Mouse (Mus musculus) lung, embryonic 14.5 days (tissue): ENCODE measurements around the gene Hyal1. TPM values are rescaled to one million over a fixed set of nuclear protein-coding genes. Genes with fewer than 3 reads are reported as not detected.
A peak's percentile ranks its signal among the peaks of the same experiment; 100 is the strongest.

Experiments
- ATAC-seq: fragments of 200-750 bp; cut with Nextera tagmentation; 2 replicates; pipeline ENCODE4 v1.8.0; 2017; ENCODE audit warnings: mild to moderate bottlenecking, moderate TSS enrichment, moderate library complexity; ENCODE audit not compliant: insufficient read depth
- DNase-seq: peaks from one replicate; pipeline ENCODE4 v3.0.0-alpha.2; 2015
- H3K27ac ChIP-seq: fragments of 300-500 bp; sonication (generic); 2 replicates; pipeline ENCODE4 v1.5.1; 2014; ENCODE audit warnings: low read depth, mild to moderate bottlenecking, moderate library complexity
- H3K27me3 ChIP-seq: fragments of 300-500 bp; sonication (generic); 2 replicates; pipeline ENCODE4 v1.6.1; 2014; ENCODE audit warnings: low read length, control low read depth; ENCODE audit not compliant: insufficient read depth
- H3K36me3 ChIP-seq: fragments of 300-500 bp; sonication (generic); 2 replicates; pipeline ENCODE4 v1.6.1; 2014; ENCODE audit warnings: control low read depth; ENCODE audit not compliant: insufficient read depth
- H3K4me1 ChIP-seq: fragments of 300-500 bp; sonication (generic); 2 replicates; pipeline ENCODE4 v1.6.1; 2014; ENCODE audit warnings: antibody characterized with exemption, control low read depth; ENCODE audit not compliant: insufficient read depth
- H3K4me2 ChIP-seq: fragments of 300-500 bp; sonication (generic); 2 replicates; pipeline ENCODE4 v1.6.1; 2014; ENCODE audit warnings: mild to moderate bottlenecking
- H3K4me3 ChIP-seq: fragments of 300-500 bp; sonication (generic); 2 replicates; pipeline ENCODE4 v1.5.1; 2014; ENCODE audit warnings: low read depth, low read length
- H3K9ac ChIP-seq: fragments of 300-500 bp; sonication (generic); 2 replicates; pipeline ENCODE4 v1.6.1; 2014
- H3K9me3 ChIP-seq: fragments of 300-500 bp; sonication (generic); 2 replicates; pipeline ENCODE4 v1.6.1; 2016; ENCODE audit warnings: low read depth, low read length, control low read depth
- CTCF ChIP-seq: IDR thresholded peaks from 2 replicates; pipeline ENCODE4 v1.5.1; 2016; ENCODE audit warnings: antibody characterized with exemption, low read depth
- WGBS: fragments of 180-500 bp; shearing (Covaris S2); extraction: QIAGEN DNeasy Blood & Tissue Kit; methylation state at CpG from one replicate; pipeline ENCODE4 v1.1.7; 2014; 5-methylcytosine and 5-hydroxymethylcytosine counted together
- polyA plus RNA-seq: library from polyadenylated mRNA; unstranded; fragments of >200 nt; fragmentation: Nextera tagmentation; extraction: Ambion mirVana; gene quantifications from 2 replicates; pipeline ENCODE4 v1.2.1, GENCODE M21; 2014

Hyal1 gene
- polyA plus RNA-seq, 1 experiment from 2014 or later: 5.9 TPM

GRCm38 (mm10) chr9:107580501-107581317 lies 4.0 kb downstream of the Hyal1 start, which contains the start of gene Hyal3:
Gene Hyal3, plus strand, starts transcription at chr9:107580818.
- under 1% methylated on average over 32 of the region's 32 CpGs for WGBS
- Histone ChIP-seq H3K27ac (peak within 1 kb of the TSS; percentile 93), H3K27me3 (no peaks in the 10 kb centered on the region), H3K9ac (peak within 1 kb of the TSS; percentile 66), H3K4me2 (peak within 1 kb of the TSS; percentile 73), H3K4me1 (peaks cover 10% of the 10 kb centered on the region), H3K4me3 (peak within 1 kb of the TSS; percentile 51), H3K36me3 (peaks cover 18% of the 10 kb centered on the region; the same call in 1 of the 2 replicates), H3K9me3 (no peaks in the 10 kb centered on the region)
- no peak for TF ChIP-seq CTCF
- ATAC-seq (peak; percentile 80), DNase-seq (peak; percentile 96)

GRCm38 (mm10) chr9:107581584-107581983 lies 4.9 kb downstream of the Hyal1 start:
- peaks cover 4% of the 10 kb centered on the region for H3K4me1 ChIP-seq
- ATAC-seq (no peak), DNase-seq (no peak)
- WGBS: 60% methylated on average over 4 of the region's 4 CpGs
- H3K4me2 ChIP-seq: peak overlapping the region; percentile 73
- peak overlapping the region; percentile 51 for H3K4me3 ChIP-seq
- TF ChIP-seq CTCF: no peak
- no peaks in the 10 kb centered on the region for H3K9me3 ChIP-seq
- H3K27me3 ChIP-seq: no peaks in the 10 kb centered on the region
- H3K27ac ChIP-seq: peak overlapping the region; percentile 93
- peak overlapping the region; percentile 66 for H3K9ac ChIP-seq
- H3K36me3 ChIP-seq: peaks cover 18% of the 10 kb centered on the region; the same call in 1 of the 2 replicates

GRCm38 (mm10) chr9:107582509-107583062 lies 5.9 kb downstream of the Hyal1 start:
- Histone ChIP-seq H3K36me3 (peaks cover 18% of the 10 kb centered on the region; the same call in 1 of the 2 replicates), H3K9ac (no peak overlapping the region; the same call in 1 of the 2 replicates), H3K27me3 (no peaks in the 10 kb centered on the region), H3K27ac (no peak overlapping the region), H3K9me3 (no peaks in the 10 kb centered on the region), H3K4me2 (0 out of 2 replicates have a peak overlapping the region, but pooled peaks have one; percentile 73), H3K4me1 (no peaks in the 10 kb centered on the region), H3K4me3 (no peak overlapping the region)
- no peak for TF ChIP-seq CTCF
- DNase-seq (no peak), ATAC-seq (no peak)
- 87% methylated on average over 7 of the region's 7 CpGs for WGBS

- Histone ChIP-seq H3K36me3 (peaks cover 18% of the 10 kb centered on the region; the same call in 1 of the 2 replicates), H3K4me3 (no peak overlapping the region), H3K4me2 (no peak overlapping the region), H3K4me1 (peaks cover 2% of the 10 kb centered on the region; the same call in 1 of the 2 replicates), H3K9me3 (no peaks in the 10 kb centered on the region), H3K27ac (no peak overlapping the region), H3K27me3 (no peaks in the 10 kb centered on the region), H3K9ac (no peak overlapping the region)
- WGBS: 91% methylated on average over 14 of the region's 14 CpGs
- DNase-seq (no peak), ATAC-seq (no peak)
- no peak for TF ChIP-seq CTCF
Measured at GRCm38 (mm10) chr9:107583174-107583573, 6.4 kb downstream of the Hyal1 start.

GRCm38 (mm10) chr9:107586504-107586903 lies 9.8 kb downstream of the Hyal1 start:
- Histone ChIP-seq H3K4me2 (peak overlapping the region; percentile 13; the same call in 1 of the 2 replicates), H3K27ac (no peak overlapping the region), H3K27me3 (no peaks in the 10 kb centered on the region), H3K36me3 (peaks cover 38% of the 10 kb centered on the region), H3K9me3 (no peaks in the 10 kb centered on the region), H3K4me3 (no peak overlapping the region; the same call in 1 of the 2 replicates), H3K4me1 (peaks cover 8% of the 10 kb centered on the region; the same call in 1 of the 2 replicates), H3K9ac (no peak overlapping the region)
- TF ChIP-seq CTCF: no peak
- ATAC-seq (no peak), DNase-seq (no peak)
- 84% methylated on average over 5 of the region's 5 CpGs for WGBS

GRCm38 (mm10) chr9:107586974-107587832 lies 10.5 kb downstream of the Hyal1 start, which contains the start of gene Ifrd2:
Gene Ifrd2, plus strand, starts transcription at chr9:107587642.
- peaks cover 8% of the 10 kb centered on the region; the same call in 1 of the 2 replicates for H3K4me1 ChIP-seq
- 13% methylated on average over 46 of the region's 46 CpGs for WGBS
- peak; percentile 99 for DNase-seq
- no peaks in the 10 kb centered on the region for H3K27me3 ChIP-seq
- peak within 1 kb of the TSS; percentile 78 for H3K4me3 ChIP-seq
- peak within 1 kb of the TSS; percentile 96 for H3K4me2 ChIP-seq
- H3K9me3 ChIP-seq: no peaks in the 10 kb centered on the region
- TF ChIP-seq CTCF: no peak
- H3K36me3 ChIP-seq: peaks cover 45% of the 10 kb centered on the region
- peak; percentile 97 for ATAC-seq
- peak within 1 kb of the TSS; percentile 68 for H3K9ac ChIP-seq
- H3K27ac ChIP-seq: peak within 1 kb of the TSS; percentile 50; the same call in 1 of the 2 replicates
